Mouse (Mus musculus) cerebellum, adult (tissue): ENCODE results near the gene Srsf1.
"Not testable (repeated sequence)": the region's sequence is repeated elsewhere in the genome, so short reads cannot be mapped to it uniquely, and the experiment has no call there.

Source experiments
- ATAC-seq: cut with Nextera tagmentation; 2 replicates; pipeline ENCODE4 v1.9.2; 2017; ENCODE audit warnings: mild to moderate bottlenecking, moderate library complexity, mixed read lengths; ENCODE audit not compliant: insufficient number of reproducible peaks, low FRiP score, low TSS enrichment

The Srsf1 gene

DNA sequence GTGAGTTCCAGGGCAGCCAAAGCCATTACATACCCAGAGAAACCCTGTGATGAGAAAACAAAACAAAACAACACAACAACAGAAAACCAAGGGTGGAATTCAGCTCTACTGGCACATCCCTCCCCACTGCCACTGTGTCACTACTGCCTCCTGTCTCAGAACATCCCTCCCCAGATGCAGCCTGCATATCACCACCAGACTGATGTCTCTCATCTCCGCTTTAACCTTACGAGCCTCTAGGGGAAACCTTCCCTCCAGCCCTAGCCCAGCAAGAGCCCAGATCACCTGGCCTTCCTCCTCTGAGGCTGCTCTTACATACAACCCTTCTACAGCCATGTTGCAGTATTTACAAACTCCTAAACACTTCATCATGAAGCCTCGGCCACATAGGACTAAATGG, 9.8 kb upstream of the Srsf1 start:
- ATAC-seq = no peak

DNA sequence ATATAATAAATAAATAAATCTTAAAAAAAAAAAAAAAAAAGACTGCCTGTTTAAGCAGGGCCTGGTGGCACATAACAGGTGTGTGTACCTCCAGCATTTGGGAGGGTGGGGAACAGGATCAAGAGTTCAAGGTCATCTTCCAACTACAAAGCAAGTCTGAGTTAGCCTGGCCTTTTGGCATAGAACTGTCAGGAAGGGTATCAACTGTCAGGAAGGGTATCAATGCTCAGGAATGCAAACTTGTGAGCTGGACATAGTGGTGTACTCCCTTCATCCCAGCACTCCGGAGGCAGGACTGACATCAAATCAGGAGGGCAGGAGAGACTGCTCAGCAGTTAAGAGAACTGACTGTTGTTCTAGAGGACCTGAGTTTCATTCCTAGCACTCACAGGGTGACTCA, 8.1 kb upstream of the Srsf1 start:
- ATAC-seq = no peak

DNA sequence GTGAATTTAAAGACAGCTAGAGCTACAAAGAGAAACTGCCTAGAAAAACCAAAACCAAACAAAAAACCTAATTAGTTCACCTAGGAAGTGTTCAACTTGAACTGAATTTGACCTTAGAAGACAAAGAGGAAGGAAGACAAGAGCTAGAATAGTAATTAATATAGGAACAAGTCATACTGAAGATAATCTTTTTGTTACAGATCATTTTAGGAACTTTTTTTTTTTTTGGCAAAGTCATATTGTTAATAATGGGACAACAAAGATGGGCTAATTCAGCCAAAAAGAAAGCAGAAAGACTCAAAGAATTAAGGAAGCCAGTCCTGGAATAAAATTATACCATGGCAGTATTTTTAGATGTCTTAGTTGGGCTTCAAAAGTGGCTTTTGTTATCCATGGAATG, 2.9 kb upstream of the Srsf1 start:
- ATAC-seq = no peak

DNA sequence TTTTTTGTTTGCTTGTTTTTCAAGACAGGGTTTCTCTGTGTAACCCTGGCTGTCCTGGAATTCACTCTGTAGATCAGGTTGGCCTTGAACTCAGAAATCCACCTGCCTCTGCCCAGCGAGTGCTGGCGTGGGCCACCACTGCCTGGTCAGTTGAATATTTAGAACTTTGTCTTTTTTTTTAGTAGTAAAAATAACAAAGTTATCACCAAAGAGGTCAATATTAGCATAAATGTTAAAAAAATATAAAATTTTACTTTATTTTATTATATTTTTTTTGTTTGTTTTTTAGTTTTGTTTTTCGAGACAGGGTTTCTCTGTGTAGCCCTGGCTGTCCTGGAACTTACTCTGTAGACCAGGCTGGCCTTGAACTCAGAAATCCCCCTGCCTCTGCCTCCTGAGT, 2.0 kb upstream of the Srsf1 start:
- ATAC-seq = not testable (repeated sequence)

DNA sequence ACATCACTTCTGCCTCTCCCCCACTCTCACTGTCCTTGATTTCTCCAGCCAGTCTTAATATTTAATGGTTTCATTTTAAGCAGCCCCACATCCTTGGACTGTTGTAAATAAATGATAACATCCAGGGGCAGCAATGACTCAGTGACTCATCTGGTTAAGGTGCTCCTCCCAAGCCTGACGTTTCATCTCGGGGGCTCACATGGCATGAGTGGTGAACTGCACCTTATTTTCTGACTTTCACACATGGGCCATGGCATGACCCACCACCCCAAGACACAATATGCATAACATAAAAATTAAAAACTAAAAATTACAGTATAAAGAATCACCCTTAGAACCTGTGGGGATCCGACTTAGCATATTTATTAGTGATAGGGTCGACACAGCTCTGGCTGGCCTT, 1.3 kb upstream of the Srsf1 start:
- no peak for ATAC-seq

DNA sequence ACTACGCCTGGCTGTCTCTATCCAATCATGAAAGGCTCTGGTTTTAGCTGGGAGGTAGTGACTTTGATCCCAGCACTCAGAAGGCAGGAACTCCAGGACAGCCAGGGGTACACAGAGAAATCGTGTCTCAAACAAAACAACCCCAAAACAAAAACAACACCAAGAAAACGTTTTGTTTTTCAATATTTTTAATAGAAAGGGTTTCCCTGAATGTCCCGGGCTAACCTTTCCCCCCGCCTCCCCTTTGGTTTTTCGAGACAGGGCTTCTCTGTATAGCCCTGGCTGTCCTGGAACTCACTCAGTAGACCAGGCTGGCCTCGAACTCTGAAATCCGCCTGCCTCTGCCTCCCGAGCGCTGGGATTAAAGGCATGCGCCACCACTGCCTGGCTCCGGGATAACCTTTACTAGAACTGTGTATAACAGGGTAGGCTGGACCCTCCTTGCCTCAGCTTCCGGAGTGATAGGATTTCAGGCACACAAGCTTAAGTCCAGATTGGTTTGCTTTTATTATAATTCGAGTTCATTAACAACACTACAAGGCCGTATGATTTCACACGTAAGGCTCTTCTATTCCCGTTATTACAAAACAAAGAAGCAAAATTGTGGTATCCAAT, 743 bp upstream of the Srsf1 start:
- no peak for ATAC-seq

DNA sequence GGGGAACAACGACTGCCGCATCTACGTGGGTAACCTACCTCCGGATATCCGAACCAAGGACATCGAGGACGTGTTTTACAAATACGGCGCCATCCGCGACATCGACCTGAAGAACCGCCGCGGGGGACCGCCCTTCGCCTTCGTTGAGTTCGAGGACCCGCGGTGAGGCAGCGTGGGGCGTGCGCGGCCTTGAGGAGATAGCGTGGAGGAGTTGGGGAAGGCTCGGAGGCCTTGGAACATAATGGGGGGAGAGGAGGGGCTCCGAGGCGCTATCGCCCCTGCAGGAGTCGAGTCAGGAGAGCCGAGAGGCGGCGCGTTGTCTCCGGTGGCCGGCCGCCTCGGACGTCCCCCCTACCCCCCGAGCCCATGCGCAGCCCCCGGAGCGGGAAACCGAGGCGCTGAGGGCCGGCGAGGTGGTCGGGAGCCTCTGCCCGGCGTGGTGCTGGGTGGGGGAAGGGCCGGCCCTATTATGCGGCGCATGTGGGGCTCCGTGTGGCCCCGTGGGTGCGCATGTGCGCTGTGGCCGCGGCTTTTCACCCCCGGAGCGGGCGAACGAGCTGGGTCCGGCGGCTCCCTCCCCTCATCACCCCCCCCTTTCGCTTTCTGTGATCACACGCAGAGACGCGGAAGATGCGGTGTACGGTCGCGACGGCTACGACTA, 828 bp downstream of the Srsf1 start:
- peak; percentile 56 for ATAC-seq

DNA sequence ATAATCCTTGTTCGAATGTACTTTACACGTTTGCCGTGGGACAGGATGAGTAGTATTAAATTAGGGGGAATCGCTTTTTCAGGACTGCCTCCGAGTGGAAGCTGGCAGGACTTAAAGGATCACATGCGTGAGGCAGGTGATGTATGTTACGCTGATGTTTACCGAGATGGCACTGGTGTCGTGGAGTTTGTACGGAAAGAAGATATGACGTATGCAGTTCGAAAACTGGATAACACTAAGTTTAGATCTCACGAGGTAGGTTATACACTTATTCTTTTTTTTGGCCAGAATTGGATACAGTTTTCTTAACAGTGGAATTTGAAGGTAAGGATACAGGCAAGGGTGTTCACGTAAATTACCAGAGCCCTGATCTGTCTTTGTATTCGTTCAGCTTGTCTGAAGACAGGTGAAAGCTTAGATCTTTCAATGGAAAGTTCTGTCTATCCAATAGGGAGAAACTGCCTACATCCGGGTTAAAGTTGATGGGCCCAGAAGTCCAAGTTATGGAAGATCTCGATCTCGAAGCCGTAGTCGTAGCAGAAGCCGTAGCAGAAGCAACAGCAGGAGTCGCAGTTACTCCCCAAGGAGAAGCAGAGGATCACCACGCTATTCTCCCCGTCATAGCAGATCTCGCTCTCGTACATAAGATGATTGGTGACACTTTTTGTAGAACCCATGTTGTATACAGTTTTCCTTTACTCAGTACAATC, 1.9 kb downstream of the Srsf1 start:
- ATAC-seq = no peak

DNA sequence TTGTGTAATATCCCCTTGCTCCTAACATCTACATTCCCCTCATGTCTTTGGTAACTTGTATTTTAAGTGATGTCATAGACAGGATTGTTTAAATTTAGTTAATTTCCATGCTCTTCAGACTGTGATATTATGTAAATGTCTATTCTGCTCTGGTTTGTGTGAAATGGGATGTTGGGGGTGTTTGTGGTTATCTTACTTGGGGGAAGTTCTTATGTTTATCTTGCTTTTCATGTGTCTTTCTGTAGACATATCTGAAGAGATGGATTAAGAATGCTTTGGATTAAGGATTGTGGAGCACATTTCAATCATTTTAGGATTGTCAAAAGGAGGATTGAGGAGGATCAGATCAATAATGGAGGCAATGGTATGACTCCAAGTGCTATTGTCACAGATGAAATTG, 2.6 kb downstream of the Srsf1 start:
- no peak for ATAC-seq

DNA sequence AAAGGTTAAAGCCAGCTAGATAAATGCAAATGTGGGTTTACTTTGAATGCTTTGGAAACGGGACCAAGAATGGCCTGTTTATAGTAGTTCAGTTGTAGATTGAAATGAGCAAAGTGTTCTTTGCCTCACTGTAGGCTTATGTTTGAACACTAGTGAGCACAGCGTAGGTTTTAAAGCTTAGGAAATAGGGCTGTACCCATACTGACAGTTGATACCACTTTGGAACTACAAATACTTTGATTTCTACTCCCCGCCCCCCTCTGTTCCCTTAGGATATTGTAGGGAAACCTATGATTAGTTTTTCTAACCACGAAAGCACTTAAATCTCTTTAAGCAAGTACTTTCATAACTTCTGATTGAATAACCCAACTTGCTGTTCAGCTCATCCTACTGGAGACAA, 5.5 kb downstream of the Srsf1 start:
- no peak for ATAC-seq

DNA sequence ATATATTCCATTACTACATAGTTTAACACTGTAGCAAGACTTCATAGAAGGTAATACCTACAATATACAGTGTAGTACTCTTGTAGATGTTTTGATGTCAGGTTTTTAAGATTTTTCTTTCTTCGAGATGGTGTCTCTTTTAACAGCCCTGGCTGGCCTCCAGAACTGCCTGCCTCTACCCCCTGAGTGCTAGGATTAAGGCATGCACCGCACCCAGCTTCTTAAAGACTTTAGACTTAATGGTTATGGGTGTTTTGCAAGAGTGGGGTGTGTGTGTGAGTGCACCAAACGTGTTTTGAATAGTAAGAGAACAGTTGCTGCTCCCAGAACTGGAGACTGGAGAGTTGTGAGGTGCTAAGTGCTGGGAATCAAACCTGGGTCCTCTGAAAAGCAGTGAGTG, 6.6 kb downstream of the Srsf1 start:
- no peak for ATAC-seq

DNA sequence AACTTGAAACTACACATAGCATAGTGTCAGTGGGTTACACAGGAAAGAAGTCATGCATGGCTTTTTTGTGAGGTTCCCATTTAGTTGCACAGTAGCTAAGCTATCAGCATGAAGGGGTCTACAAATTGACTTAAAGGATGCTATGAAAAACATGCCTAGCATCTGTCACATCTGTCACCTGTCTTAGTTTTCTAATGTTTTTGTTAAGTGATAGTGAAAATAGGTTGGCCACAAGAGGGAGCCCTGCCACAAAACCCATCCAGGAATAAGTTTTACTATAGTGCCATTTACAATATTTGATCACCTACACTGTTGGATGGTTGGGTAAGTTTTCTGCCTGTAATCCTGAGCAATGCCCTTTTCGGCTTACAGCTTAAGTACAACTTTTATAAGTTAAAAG, 7.4 kb downstream of the Srsf1 start:
- no peak for ATAC-seq

DNA sequence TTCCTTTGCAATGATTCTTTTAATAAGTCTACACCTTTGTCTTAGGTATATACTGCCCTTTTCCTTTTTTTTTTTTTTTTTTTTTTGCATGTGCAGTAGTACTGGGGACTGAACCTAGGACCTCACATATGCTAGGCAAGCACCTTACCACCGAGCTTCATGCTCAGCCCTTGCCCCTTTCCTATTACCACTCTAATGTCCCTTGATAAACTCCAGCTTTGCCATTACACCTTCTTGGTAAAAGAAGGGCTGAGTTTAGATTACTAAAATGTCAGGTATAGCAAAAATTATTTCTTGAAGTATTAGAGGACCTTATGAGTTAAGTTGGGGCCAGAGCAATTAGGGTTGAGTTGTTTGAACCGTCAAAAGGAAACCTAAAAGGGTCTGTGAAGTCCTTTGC, 8.6 kb downstream of the Srsf1 start:
- ATAC-seq = no peak

DNA sequence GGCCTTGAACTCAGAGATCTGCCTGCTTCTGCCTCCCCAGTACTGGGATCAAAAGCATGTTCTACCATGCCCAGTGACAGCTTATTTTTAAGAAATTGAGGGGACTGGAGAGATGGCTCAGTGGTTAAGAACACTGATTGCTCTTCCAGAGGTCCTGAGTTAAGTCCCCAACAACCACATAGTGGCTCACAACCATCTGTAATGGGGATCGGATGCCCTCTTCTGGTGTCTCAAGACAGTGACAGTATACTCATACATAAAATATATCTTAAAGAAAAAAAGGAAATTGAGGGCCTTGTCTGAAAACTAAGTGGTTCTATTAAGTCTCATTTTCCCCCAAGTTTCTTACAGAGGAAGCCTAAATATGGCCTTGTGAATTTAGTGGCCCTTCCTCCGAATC, 10.6 kb downstream of the Srsf1 start:
- ATAC-seq = no peak

DNA sequence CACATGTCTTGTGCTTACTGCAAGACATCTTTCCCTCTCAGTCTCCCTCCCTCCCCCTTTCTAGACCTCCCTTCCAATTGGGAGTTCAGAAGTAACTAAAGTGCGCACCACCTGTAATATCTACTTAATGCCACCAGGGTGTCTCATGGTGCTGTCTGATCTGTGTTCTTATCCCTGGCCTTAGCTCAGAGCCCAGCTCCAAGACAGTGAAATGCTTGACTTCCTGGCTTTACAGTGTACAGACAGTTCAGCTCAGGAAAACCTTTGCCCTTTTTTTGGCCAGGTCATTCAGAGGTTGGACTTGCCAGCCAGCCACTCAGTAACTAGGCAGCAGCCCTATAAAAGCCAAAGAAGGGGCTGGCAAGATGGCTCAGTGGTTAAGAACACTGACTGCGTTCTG, 12.0 kb downstream of the Srsf1 start:
- ATAC-seq = 0 out of 2 replicates have a peak, but pooled peaks have one; percentile 36

DNA sequence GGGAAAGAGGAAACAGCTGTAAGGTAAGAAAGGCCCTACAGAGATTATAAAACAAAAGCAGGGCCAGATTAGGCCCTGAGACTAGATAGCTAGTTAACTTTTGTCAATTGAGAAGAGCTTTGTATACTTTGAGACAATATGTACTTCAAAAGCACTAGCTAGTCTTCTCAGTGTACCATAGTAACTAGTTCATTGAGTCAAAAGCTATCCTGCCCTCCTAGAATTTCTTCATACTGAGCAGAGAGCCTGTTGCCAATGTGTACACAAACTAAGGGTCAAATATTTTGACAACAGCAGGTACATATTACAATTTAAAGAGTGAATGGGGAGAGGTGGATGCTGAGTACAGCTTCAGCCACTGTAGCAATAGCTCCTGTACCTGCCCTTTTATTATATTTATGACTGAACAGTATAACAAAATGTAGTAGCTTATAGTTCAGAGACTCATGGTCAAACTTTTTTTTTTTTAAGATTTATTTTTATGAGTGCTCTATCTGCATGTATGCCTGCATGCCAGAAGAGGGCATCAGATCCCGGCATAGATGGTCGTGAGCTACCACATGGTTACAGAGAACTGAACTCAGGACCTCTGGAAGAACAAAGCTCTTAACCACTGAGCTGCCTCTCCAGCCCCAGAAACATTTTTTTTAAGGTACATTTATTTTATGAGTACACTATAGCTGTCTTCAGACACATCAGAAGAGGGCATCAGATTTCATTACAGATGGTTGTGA, 14.9 kb downstream of the Srsf1 start:
- no peak for ATAC-seq

DNA sequence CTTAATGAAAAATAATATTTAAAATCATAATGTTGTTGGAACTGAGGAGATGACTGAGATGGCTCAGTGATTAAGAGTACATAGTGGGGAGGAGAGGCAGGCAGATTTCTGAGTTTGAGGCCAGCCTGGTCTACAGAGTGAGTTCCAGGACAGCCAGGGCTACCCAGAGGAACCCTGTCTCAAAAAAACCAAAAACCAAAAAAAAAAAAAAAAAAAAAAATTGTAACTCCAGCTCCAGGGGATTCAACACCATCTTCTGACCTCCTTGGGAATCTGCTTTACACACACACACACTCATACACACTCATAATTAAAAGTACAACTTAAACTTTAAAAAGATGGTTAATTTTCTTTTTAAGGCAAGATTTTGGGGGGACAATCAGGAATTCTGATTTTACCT, 18.6 kb downstream of the Srsf1 start:
- ATAC-seq = no peak

DNA sequence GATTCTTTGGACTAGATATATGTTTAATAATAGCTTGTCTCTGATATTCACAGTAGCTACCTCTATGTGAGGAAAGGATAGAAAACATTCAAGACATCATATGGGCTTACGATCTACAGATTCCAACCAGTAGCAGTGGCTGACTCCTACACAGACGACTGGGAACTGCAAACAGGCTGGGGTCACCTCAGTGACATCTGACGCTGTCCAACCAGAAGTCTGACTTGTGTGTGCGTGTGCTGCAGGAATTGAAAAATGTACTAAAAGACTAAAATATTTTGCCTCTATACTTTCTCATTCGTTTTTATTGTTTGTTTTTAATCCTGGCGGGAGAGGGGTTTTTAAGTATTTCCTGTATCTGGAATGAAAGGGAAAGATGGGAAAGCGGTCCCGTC, 20.0 kb downstream of the Srsf1 start:
- ATAC-seq = no peak

DNA sequence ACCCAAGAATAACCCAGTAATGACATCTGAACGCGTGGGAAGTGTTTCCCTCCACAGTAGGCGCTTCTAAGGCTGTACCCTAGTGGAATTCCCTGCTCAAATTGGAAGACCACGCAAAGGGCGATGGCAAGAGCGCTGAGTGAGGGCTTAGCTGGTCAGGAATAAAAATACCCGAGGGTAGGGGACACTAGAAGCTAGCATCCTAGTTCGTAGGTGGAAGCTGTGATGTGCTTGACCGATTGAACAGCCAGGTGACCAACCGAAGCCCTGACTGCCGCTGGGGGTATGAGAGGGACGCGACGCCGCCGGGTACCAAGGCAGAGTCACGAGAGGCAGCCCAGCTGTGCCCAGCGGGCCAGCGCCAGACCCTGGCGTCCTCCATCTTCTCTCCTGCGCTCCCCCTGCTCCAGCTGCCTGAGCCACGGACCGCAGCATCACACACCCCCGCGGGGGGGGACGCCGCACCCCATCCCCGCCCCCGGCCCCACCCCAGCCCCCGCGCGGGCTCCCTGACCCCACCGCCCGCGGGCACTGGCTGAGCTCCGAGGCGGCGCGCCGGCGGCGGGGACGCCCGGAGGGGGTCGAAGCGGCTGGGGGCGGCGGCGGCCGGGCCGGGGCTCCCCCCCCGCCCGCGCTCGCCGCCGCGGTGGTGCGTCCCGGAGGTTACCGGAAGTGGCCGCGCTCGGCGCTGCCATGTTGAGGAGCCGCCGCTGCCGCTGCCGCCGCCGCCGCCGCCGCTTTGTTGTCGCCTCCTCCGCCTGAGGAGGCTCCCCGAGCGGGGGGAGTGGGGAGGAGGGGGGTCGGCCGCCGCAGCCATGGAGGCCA, 20.6 kb downstream of the Srsf1 start, which contains the start of gene Vezf1:
TSS of gene Vezf1 (plus strand) at position 694 of the 825 bp plus-strand sequence.
- ATAC-seq = peak; percentile 76; the same call in 1 of the 2 replicates
